Mouse (Mus musculus): ENCODE data around the gene Mospd1. TPM values are rescaled to one million over a fixed set of nuclear protein-coding genes. Genes with fewer than 3 reads are reported as not detected.

Gene Mospd1
- polyA plus RNA-seq (2012; rRNA removed), result 18.4 and 18.9 TPM in 2 replicates

GRCm38 (mm10) chrX:53370366-53370740 is at the start of gene Mospd1:
TSS of gene Mospd1 (minus strand) at chrX:53370502.
- peak; percentile 53 for DNase-seq (ENCODE audit: low spot score)

DNA sequence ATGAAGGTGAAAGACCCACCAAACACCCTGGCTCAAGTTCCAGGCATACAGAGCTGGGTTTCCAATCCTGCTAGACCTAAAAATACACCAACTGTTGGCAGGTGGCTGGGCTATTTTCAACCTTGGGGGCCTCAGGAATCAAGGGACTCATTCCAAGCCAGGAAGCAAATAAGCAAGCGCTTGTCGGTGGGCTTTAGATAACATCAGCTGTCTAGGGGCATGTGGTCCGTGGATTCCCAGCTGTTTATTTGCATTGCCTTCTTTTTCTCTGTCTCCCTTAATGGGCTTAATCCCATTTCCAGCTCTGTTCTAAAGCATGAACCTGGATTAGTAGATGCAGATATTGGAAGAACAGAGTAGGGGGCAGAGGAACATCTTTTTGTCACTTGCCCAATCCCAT is 16.1 kb upstream of the Mospd1 start:
- no peak for DNase-seq (ENCODE audit: low spot score)

GRCm38 (mm10) chrX:53383122-53383521 is 12.8 kb upstream of the Mospd1 start:
- no peak for DNase-seq (ENCODE audit: low spot score)

GRCm38 (mm10) chrX:53369534-53370365 is 552 bp downstream of the Mospd1 start:
- no peak for DNase-seq (ENCODE audit: low spot score)

DNA sequence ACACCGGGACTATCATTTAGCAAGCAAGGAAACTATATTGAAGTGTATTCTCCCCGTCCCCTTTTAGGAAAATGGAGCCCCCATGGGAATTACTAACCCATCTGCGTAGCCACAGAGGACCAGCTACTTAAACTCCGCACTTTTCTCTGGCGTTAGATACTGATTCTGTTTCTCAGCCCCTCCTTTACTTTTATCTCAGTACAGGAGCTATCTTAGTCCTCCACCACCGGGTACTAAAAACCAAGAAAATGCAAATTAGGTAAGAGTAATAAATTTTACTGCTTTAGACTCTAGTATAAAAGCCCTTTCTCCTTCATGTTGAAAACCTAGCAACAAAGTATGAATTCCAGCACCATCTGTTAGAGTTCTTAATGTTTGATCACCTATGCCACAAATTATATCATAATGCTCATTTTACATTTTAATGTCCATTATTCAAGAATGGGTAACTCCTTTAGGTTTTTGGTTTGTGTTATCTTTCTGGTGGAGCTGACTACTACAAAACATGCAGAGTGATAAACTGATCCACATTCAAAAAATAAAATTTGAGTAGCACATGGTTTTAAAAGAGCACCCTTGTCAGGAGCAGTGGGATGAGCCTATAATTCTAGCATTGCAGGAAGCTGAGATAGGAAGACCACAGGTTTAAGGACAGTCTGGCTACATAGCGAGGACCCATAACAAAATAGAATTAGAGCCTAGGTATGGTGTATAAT is 5.5 kb downstream of the Mospd1 start:
- no peak for DNase-seq (ENCODE audit: low spot score)

- no peak for DNase-seq (ENCODE audit: low spot score)
These were observed 21.9 kb downstream of the Mospd1 start for GRCm38 (mm10) chrX:53348374-53348773.

DNA sequence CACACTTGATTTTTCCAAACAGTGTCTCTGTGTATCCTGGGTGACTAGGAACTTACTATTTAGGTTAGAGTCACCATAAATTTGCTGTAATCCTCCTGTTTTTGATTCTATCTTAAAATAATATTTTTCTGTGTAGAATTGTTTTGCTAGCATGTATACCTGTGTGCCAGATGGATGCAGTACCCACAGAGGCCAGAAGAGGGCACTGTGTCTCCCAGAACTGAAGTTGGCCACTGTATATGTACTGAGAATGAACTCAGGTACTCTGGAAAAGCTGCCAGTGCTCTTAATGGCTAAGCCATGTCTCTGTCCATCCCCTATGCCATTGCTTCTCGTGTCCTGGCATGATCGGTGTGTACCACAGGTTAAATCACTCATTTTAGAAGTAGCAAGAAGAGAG is 28.8 kb downstream of the Mospd1 start:
- no peak for DNase-seq (ENCODE audit: low spot score)

DNA sequence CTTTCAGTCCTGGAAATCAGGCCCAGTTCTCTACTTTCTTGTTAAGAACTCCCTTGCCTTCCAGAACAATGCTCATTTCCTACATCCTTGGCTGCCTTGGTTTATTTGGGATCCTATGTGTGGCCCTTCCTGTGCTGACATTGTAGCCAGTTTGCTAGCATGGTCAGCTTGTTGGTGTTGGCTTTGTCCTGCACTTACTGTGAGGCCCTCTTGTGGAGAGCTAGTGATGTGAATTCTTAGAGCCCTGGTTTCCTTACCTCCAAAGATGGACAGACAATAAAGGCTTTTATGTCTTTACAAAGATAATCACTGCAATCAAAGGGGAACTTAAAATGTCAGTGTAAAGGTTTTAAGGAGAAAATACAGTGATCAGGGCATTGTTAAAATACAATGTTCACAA is 32.9 kb downstream of the Mospd1 start:
- DNase-seq (ENCODE audit: low spot score), result no peak

GRCm38 (mm10) chrX:53330396-53330795 is 39.9 kb downstream of the Mospd1 start:
- no peak for DNase-seq (ENCODE audit: low spot score)

- DNase-seq (ENCODE audit: low spot score), result no peak
These were observed 49.2 kb downstream of the Mospd1 start for GRCm38 (mm10) chrX:53321111-53321510.

GRCm38 (mm10) chrX:53320564-53320963 is 49.7 kb downstream of the Mospd1 start:
- no peak for DNase-seq (ENCODE audit: low spot score)

Other genes starting within 250 kb of the Mospd1 start
- not detected in 2 replicates for gene Plac1, start 130.4 kb downstream of the Mospd1 start, polyA plus RNA-seq (2012; rRNA removed)
- gene Fam122b, start 100.7 kb downstream of the Mospd1 start, polyA plus RNA-seq (2012; rRNA removed), result 5.5 and 6.1 TPM in 2 replicates
- gene Fam122c, start 97.1 kb downstream of the Mospd1 start, polyA plus RNA-seq (2012; rRNA removed), result not detected in 2 replicates
- gene Etd, start 64.4 kb upstream of the Mospd1 start, polyA plus RNA-seq (2012; rRNA removed), result not detected in 2 replicates
- gene Rtl8c, start 237.5 kb upstream of the Mospd1 start, polyA plus RNA-seq (2012; rRNA removed), result 42.6 and 46.4 TPM in 2 replicates
- not detected in 2 replicates for gene Gm14597, start 238.5 kb upstream of the Mospd1 start, polyA plus RNA-seq (2012; rRNA removed)

Measured in urinary bladder, adult 2 months (tissue).